Mouse (Mus musculus) midbrain, embryonic 16.5 days (tissue): ENCODE measurements around the gene Atrnl1. TPM values are rescaled to one million over a fixed set of nuclear protein-coding genes. Genes with fewer than 3 reads are reported as not detected.

Source experiments
- ATAC-seq: fragments of 200-750 bp; cut with Nextera tagmentation; 2 replicates; pipeline ENCODE4 v1.8.0; 2017; ENCODE audit warnings: moderate TSS enrichment
- H3K27ac ChIP-seq: fragments of 300-500 bp; sonication (generic); 2 replicates; pipeline ENCODE4 v1.5.1; 2014; ENCODE audit warnings: mild to moderate bottlenecking, low read length, mixed read lengths
- H3K27me3 ChIP-seq: fragments of 300-500 bp; sonication (generic); 2 replicates; pipeline ENCODE4 v1.6.1; 2014; ENCODE audit warnings: low read depth, low read length, mixed read lengths; ENCODE audit not compliant: control insufficient read depth, insufficient read depth
- H3K36me3 ChIP-seq: fragments of 300-500 bp; sonication (generic); 2 replicates; pipeline ENCODE4 v1.6.1; 2014; ENCODE audit warnings: mild to moderate bottlenecking, low read length, moderate library complexity, mixed read lengths; ENCODE audit not compliant: control insufficient read depth, insufficient read depth
- H3K4me1 ChIP-seq: fragments of 300-500 bp; sonication (generic); 2 replicates; pipeline ENCODE4 v1.6.1; 2014; ENCODE audit warnings: mild to moderate bottlenecking, low read length, mixed read lengths; ENCODE audit not compliant: control insufficient read depth, insufficient read depth
- H3K4me2 ChIP-seq: fragments of 300-500 bp; sonication (generic); 2 replicates; pipeline ENCODE4 v1.6.1; 2014; ENCODE audit warnings: mild to moderate bottlenecking, low read length, mixed read lengths
- H3K4me3 ChIP-seq: fragments of 300-500 bp; sonication (generic); 2 replicates; pipeline ENCODE4 v1.5.1; 2014; ENCODE audit warnings: low read depth, mild to moderate bottlenecking, low read length, moderate library complexity, mixed read lengths
- H3K9ac ChIP-seq: fragments of 300-500 bp; sonication (generic); 2 replicates; pipeline ENCODE4 v1.6.1; 2014; ENCODE audit warnings: low read depth, low read length, mixed read lengths
- H3K9me3 ChIP-seq: fragments of 300-500 bp; sonication (generic); replicated peaks from 2 replicates; pipeline ENCODE4 v1.6.1; 2014; ENCODE audit warnings: mild to moderate bottlenecking, low read length, mixed read lengths; ENCODE audit not compliant: control insufficient read depth, poor library complexity, severe bottlenecking
- WGBS: fragments of 180-500 bp; shearing (Covaris S2); extraction: QIAGEN DNeasy Blood & Tissue Kit; methylation state at CpG from one replicate; pipeline ENCODE4 v1.1.7; 2014; 5-methylcytosine and 5-hydroxymethylcytosine counted together
- polyA plus RNA-seq: library from polyadenylated mRNA; unstranded; fragments of >200 nt; fragmentation: Nextera tagmentation; extraction: Ambion mirVana; gene quantifications from 2 replicates; pipeline ENCODE4 v1.2.1, GENCODE M21; 2015

The Atrnl1 gene
- polyA plus RNA-seq, 1 experiment from 2014 or later, result 8.3 TPM

- Histone ChIP-seq H3K4me2 (no peak overlapping the region), H3K9me3 (no peaks in the 10 kb centered on the region), H3K9ac (no peak overlapping the region), H3K36me3 (no peaks in the 10 kb centered on the region), H3K4me1 (no peaks in the 10 kb centered on the region), H3K27me3 (no peaks in the 10 kb centered on the region), H3K27ac (no peak overlapping the region), H3K4me3 (no peak overlapping the region)
- 95% methylated on average over 8 of the region's 8 CpGs for WGBS
- no peak for ATAC-seq
Observed at GRCm38 (mm10) chr19:58021514-58022284, 410.9 kb downstream of the Atrnl1 start.

GRCm38 (mm10) chr19:58023216-58023825 lies 412.5 kb downstream of the Atrnl1 start:
- no peak overlapping the region for H3K27ac ChIP-seq
- no peak overlapping the region for H3K4me3 ChIP-seq
- WGBS, result 87% methylated on average over 14 of the region's 14 CpGs
- no peaks in the 10 kb centered on the region; the same call in 1 of the 2 replicates for H3K36me3 ChIP-seq
- H3K4me1 ChIP-seq, result no peaks in the 10 kb centered on the region
- no peaks in the 10 kb centered on the region for H3K27me3 ChIP-seq
- H3K4me2 ChIP-seq, result no peak overlapping the region
- no peak overlapping the region for H3K9ac ChIP-seq
- no peaks in the 10 kb centered on the region for H3K9me3 ChIP-seq
- ATAC-seq, result no peak

- no peaks in the 10 kb centered on the region for H3K9me3 ChIP-seq
- H3K9ac ChIP-seq, result no peak overlapping the region
- no peaks in the 10 kb centered on the region for H3K27me3 ChIP-seq
- no peaks in the 10 kb centered on the region; the same call in 1 of the 2 replicates for H3K36me3 ChIP-seq
- ATAC-seq, result no peak
- H3K4me2 ChIP-seq, result no peak overlapping the region
- no peak overlapping the region for H3K4me3 ChIP-seq
- no peaks in the 10 kb centered on the region for H3K4me1 ChIP-seq
- no peak overlapping the region for H3K27ac ChIP-seq
- 88% methylated on average over 2 of the region's 2 CpGs for WGBS
Observed at GRCm38 (mm10) chr19:58025053-58025452, 414.2 kb downstream of the Atrnl1 start.

GRCm38 (mm10) chr19:58029661-58030060 lies 418.8 kb downstream of the Atrnl1 start:
- WGBS, result 37% methylated on average over 2 of the region's 2 CpGs
- H3K9me3 ChIP-seq, result no peaks in the 10 kb centered on the region
- H3K4me2 ChIP-seq, result no peak overlapping the region
- H3K4me3 ChIP-seq, result no peak overlapping the region
- H3K4me1 ChIP-seq, result no peaks in the 10 kb centered on the region
- H3K36me3 ChIP-seq, result no peaks in the 10 kb centered on the region; the same call in 1 of the 2 replicates
- H3K27me3 ChIP-seq, result no peaks in the 10 kb centered on the region
- H3K27ac ChIP-seq, result no peak overlapping the region
- no peak for ATAC-seq
- H3K9ac ChIP-seq, result no peak overlapping the region

- Histone ChIP-seq H3K4me2 (no peak overlapping the region), H3K4me1 (no peaks in the 10 kb centered on the region), H3K9me3 (no peaks in the 10 kb centered on the region), H3K9ac (no peak overlapping the region), H3K27ac (no peak overlapping the region), H3K4me3 (no peak overlapping the region), H3K27me3 (no peaks in the 10 kb centered on the region), H3K36me3 (no peaks in the 10 kb centered on the region)
- 94% methylated on average over 5 of the region's 5 CpGs for WGBS
- no peak for ATAC-seq
Observed at GRCm38 (mm10) chr19:58033241-58033640, 422.4 kb downstream of the Atrnl1 start.

GRCm38 (mm10) chr19:58036166-58036565 lies 425.3 kb downstream of the Atrnl1 start:
- no peak overlapping the region for H3K9ac ChIP-seq
- H3K4me3 ChIP-seq, result no peak overlapping the region
- no peaks in the 10 kb centered on the region for H3K36me3 ChIP-seq
- WGBS, result 85% methylated on average over 3 of the region's 3 CpGs
- H3K27ac ChIP-seq, result no peak overlapping the region
- H3K4me2 ChIP-seq, result no peak overlapping the region
- H3K9me3 ChIP-seq, result no peaks in the 10 kb centered on the region
- H3K27me3 ChIP-seq, result no peaks in the 10 kb centered on the region
- ATAC-seq, result no peak
- H3K4me1 ChIP-seq, result peaks cover 3% of the 10 kb centered on the region; the same call in 1 of the 2 replicates

- no peak overlapping the region for H3K4me2 ChIP-seq
- no peaks in the 10 kb centered on the region for H3K9me3 ChIP-seq
- no peak overlapping the region for H3K9ac ChIP-seq
- WGBS, result 79% methylated on average over 8 of the region's 8 CpGs
- H3K27me3 ChIP-seq, result no peaks in the 10 kb centered on the region; the same call in 1 of the 2 replicates
- no peaks in the 10 kb centered on the region for H3K36me3 ChIP-seq
- H3K4me1 ChIP-seq, result peaks cover 8% of the 10 kb centered on the region; the same call in 1 of the 2 replicates
- no peak overlapping the region for H3K27ac ChIP-seq
- no peak for ATAC-seq
- no peak overlapping the region for H3K4me3 ChIP-seq
Observed at GRCm38 (mm10) chr19:58043120-58043519, 432.3 kb downstream of the Atrnl1 start.

- WGBS, result 79% methylated on average over 4 of the region's 4 CpGs
- no peaks in the 10 kb centered on the region for H3K36me3 ChIP-seq
- no peaks in the 10 kb centered on the region; the same call in 1 of the 2 replicates for H3K27me3 ChIP-seq
- ATAC-seq, result no peak
- H3K27ac ChIP-seq, result no peak overlapping the region
- H3K9me3 ChIP-seq, result no peaks in the 10 kb centered on the region
- H3K4me2 ChIP-seq, result no peak overlapping the region
- no peak overlapping the region for H3K9ac ChIP-seq
- H3K4me1 ChIP-seq, result peaks cover 8% of the 10 kb centered on the region; the same call in 1 of the 2 replicates
- no peak overlapping the region for H3K4me3 ChIP-seq
Observed at GRCm38 (mm10) chr19:58043550-58043949, 432.7 kb downstream of the Atrnl1 start.

- no peaks in the 10 kb centered on the region; the same call in 1 of the 2 replicates for H3K27me3 ChIP-seq
- no peaks in the 10 kb centered on the region for H3K9me3 ChIP-seq
- no peaks in the 10 kb centered on the region for H3K36me3 ChIP-seq
- H3K27ac ChIP-seq, result no peak overlapping the region
- no peak overlapping the region for H3K4me2 ChIP-seq
- 0 out of 2 replicates have a peak, but pooled peaks cover 4% of the 10 kb centered on the region for H3K4me1 ChIP-seq
- ATAC-seq, result no peak
- 98% methylated on average over 5 of the region's 5 CpGs for WGBS
- no peak overlapping the region for H3K4me3 ChIP-seq
- H3K9ac ChIP-seq, result no peak overlapping the region
Observed at GRCm38 (mm10) chr19:58044816-58045215, 434.0 kb downstream of the Atrnl1 start.
